Mouse (Mus musculus) forebrain, embryonic 13.5 days (tissue): Measurements from ENCODE around the gene Dpagt1. TPM values are rescaled to one million over a fixed set of nuclear protein-coding genes. Genes with fewer than 3 reads are reported as not detected.
"Not testable (repeated sequence)": the region's sequence is repeated elsewhere in the genome, so short reads cannot be mapped to it uniquely, and the experiment has no call there.

Experiments used
- ATAC-seq: fragments of 200-750 bp; cut with Nextera tagmentation; 2 replicates; pipeline ENCODE4 v1.8.0; 2017
- H3K27ac ChIP-seq: fragments of 300-500 bp; sonication (generic); 2 replicates; pipeline ENCODE4 v1.5.1; 2015; ENCODE audit warnings: inconsistent platforms, mild to moderate bottlenecking, moderate library complexity
- H3K27me3 ChIP-seq: fragments of 300-500 bp; sonication (generic); 2 replicates; pipeline ENCODE4 v1.6.1; 2015; ENCODE audit warnings: mild to moderate bottlenecking, inconsistent platforms
- H3K36me3 ChIP-seq: fragments of 300-500 bp; sonication (generic); 2 replicates; pipeline ENCODE4 v1.6.1; 2015; ENCODE audit warnings: mild to moderate bottlenecking, inconsistent platforms; ENCODE audit not compliant: poor library complexity, severe bottlenecking
- H3K4me1 ChIP-seq: fragments of 300-500 bp; sonication (generic); 2 replicates; pipeline ENCODE4 v1.6.1; 2015; ENCODE audit warnings: inconsistent platforms
- H3K4me2 ChIP-seq: fragments of 300-500 bp; sonication (generic); 2 replicates; pipeline ENCODE4 v1.6.1; 2015; ENCODE audit warnings: inconsistent platforms, mild to moderate bottlenecking, moderate library complexity
- H3K4me3 ChIP-seq: fragments of 300-500 bp; sonication (generic); 2 replicates; pipeline ENCODE4 v1.5.1; 2015; ENCODE audit warnings: mild to moderate bottlenecking, inconsistent platforms
- H3K9ac ChIP-seq: fragments of 300-500 bp; sonication (generic); 2 replicates; pipeline ENCODE4 v1.6.1; 2015; ENCODE audit warnings: mild to moderate bottlenecking, inconsistent platforms
- H3K9me3 ChIP-seq: fragments of 300-500 bp; sonication (generic); replicated peaks from 2 replicates; pipeline ENCODE4 v1.6.1; 2016; ENCODE audit warnings: inconsistent platforms
- WGBS: fragments of 180-500 bp; shearing (Covaris S2); methylation state at CpG from one replicate; pipeline ENCODE4 v1.1.7; 2015; 5-methylcytosine and 5-hydroxymethylcytosine counted together
- polyA plus RNA-seq: library from polyadenylated mRNA; unstranded; fragments of >200 nt; fragmentation: Nextera tagmentation; extraction: Ambion mirVana; gene quantifications from 2 replicates; pipeline ENCODE4 v1.2.1, GENCODE M21; 2015

The Dpagt1 gene
- polyA plus RNA-seq, 1 experiment from 2014 or later = 36.8 TPM

DNA sequence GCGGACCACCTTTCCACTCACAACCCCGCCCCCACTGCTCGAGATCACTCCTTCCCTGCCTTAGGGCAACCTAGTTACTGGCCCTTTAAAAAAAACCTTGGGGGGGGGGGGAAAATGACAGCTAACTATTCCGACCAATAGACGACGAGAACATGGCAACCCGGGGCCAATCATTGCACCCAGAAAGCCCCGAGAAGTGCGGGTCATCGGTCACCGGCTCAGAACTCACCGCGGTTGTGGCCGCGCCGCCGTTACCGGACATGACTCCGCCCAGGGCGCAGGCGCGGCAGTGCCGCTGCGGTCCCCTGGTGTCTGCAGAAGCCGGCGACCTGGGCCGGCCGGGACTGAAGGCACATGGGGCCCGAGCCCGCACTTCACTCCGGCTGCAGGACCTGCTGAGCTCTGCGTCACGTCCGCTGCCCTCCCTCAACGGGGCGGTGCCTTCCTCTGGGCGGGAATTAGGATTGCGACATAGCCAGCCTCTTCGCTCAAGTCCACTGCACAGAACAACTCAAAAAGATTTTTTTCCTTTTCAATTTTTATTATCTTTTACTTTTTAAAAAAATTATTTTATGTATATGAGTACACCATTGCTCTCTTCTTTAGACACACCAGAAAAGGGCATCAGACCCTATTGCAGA lies 18.1 kb downstream of the Dpagt1 start, which contains the start of gene Hmbs:
Hmbs (minus strand) TSS at position 448 of the 641 bp plus-strand sequence.
- under 1% methylated on average over 39 of the region's 39 CpGs for WGBS
- H3K4me1 ChIP-seq = peaks cover 17% of the 10 kb centered on the region
- H3K27ac ChIP-seq = peak within 1 kb of the TSS; percentile 96
- no peaks in the 10 kb centered on the region for H3K9me3 ChIP-seq
- H3K9ac ChIP-seq = peak within 1 kb of the TSS; percentile 80
- peaks cover 55% of the 10 kb centered on the region for H3K36me3 ChIP-seq
- no peaks in the 10 kb centered on the region for H3K27me3 ChIP-seq
- H3K4me2 ChIP-seq = peak within 1 kb of the TSS; percentile 71
- H3K4me3 ChIP-seq = peak within 1 kb of the TSS; percentile 84
- peak; percentile 98 for ATAC-seq

DNA sequence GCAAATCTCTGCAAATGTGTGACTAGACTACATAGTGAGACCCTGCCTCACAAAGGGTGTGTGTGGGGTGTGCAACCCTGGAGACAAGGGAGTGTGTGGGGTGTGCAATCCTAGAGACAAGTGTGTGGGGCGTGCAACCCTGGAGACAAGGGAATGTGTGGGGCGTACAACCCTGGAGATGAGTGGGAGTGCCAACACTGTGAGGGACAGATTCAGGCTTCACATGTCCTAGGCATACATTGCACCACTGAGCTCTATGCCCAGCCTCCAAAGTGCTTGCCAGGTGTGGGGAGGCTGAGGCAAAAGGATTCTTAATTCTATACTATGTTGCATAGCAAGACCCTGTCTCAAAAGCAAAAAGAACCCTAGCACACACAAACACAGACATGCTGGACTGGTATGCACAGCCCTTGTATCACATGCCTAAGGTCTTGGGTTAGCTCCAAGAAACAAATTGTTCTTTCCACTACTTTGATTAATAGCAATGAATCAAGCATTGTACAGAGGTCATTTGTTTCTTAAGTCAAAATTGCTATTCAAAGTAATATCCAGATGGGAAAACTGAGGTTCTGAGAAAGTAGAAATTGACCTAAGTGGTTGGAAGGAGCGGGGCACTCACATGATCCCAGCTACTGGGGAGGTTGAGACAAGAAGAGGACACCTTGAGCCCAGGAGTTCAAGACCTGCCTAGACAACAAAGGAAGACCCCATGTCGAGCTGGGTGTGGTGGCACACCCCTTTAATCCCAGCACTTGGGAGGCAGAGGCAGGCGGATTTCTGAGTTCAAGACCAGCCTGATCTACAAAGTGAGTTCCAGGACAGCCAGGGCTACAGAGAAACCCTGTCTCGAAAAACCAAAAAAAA lies 20.0 kb downstream of the Dpagt1 start:
- WGBS = 89% methylated on average over 6 of the region's 6 CpGs
- no peak overlapping the region for H3K9ac ChIP-seq
- no peaks in the 10 kb centered on the region for H3K9me3 ChIP-seq
- peaks cover 59% of the 10 kb centered on the region for H3K36me3 ChIP-seq
- peaks cover 17% of the 10 kb centered on the region for H3K4me1 ChIP-seq
- no peak for ATAC-seq
- H3K4me3 ChIP-seq = no peak overlapping the region
- no peak overlapping the region for H3K27ac ChIP-seq
- H3K27me3 ChIP-seq = no peaks in the 10 kb centered on the region
- H3K4me2 ChIP-seq = no peak overlapping the region

DNA sequence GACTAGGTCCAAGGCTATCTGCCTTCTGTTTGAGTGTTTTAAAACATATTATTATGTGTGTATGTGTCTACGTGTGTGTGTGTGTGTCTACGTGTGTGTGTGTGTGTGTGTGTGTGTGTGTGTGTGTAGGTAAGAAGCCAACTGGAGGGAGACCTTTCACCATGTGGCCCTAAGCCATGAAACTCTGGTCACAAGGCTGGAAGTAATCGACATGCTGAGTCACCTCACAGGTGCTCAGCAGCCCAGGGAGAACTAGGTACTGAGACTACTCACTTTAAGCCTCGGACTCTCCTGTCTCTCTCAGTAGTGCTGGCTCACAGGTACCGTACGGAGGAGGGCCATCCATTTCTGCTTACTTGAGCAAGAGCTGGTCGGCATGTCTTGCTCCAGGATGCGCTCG lies 21.3 kb downstream of the Dpagt1 start:
- Histone ChIP-seq H3K9me3 (no peaks in the 10 kb centered on the region), H3K4me1 (peaks cover 17% of the 10 kb centered on the region), H3K4me2 (no peak overlapping the region), H3K36me3 (peaks cover 66% of the 10 kb centered on the region), H3K27ac (no peak overlapping the region), H3K27me3 (no peaks in the 10 kb centered on the region), H3K9ac (no peak overlapping the region), H3K4me3 (no peak overlapping the region)
- 96% methylated on average over 8 of the region's 9 CpGs for WGBS
- no peak for ATAC-seq

GRCm38 (mm10) chr9:44347621-44348020 lies 21.8 kb downstream of the Dpagt1 start:
- peaks cover 70% of the 10 kb centered on the region for H3K36me3 ChIP-seq

GRCm38 (mm10) chr9:44348546-44348945 lies 22.7 kb downstream of the Dpagt1 start:
- Histone ChIP-seq H3K36me3 (peaks cover 79% of the 10 kb centered on the region), H3K27ac (no peak overlapping the region), H3K4me1 (peaks cover 6% of the 10 kb centered on the region; the same call in 1 of the 2 replicates), H3K4me2 (no peak overlapping the region), H3K9me3 (no peaks in the 10 kb centered on the region), H3K27me3 (no peaks in the 10 kb centered on the region), H3K9ac (no peak overlapping the region), H3K4me3 (no peak overlapping the region)
- WGBS = 97% methylated on average over 4 of the region's 4 CpGs
- no peak for ATAC-seq

More at GRCm38 (mm10) chr9:44347621-44348020, 21.8 kb downstream of the Dpagt1 start:
- H3K4me2 ChIP-seq = no peak overlapping the region
- H3K9ac ChIP-seq = no peak overlapping the region
- no peak overlapping the region for H3K4me3 ChIP-seq
- 94% methylated on average over 4 of the region's 4 CpGs for WGBS
- H3K9me3 ChIP-seq = no peaks in the 10 kb centered on the region
- H3K4me1 ChIP-seq = peaks cover 14% of the 10 kb centered on the region
- H3K27ac ChIP-seq = no peak overlapping the region
- no peaks in the 10 kb centered on the region for H3K27me3 ChIP-seq
- ATAC-seq = no peak

DNA sequence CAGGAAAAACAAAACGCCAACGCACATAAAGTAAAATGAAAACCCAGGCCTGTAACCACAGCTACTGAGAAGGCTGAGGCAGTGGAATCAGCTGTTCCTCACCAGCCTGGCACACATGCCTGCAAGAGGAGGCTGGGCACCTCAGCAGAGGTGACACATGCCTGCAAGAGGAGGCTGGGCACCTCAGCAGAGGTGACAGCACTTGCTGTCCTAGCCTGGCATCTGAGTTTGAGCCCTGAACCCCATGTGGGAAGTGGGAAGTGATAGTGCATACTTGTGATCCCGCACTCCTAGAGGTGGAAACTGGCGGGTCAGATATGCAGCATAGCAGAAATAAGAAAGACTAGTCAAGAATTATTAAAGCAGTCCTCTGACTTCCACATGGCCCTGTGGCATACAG lies 25.6 kb downstream of the Dpagt1 start:
- H3K9ac ChIP-seq = no peak overlapping the region
- H3K4me1 ChIP-seq = no peaks in the 10 kb centered on the region
- no peaks in the 10 kb centered on the region for H3K27me3 ChIP-seq
- peaks cover 99% of the 10 kb centered on the region for H3K36me3 ChIP-seq
- H3K9me3 ChIP-seq = no peaks in the 10 kb centered on the region
- H3K27ac ChIP-seq = no peak overlapping the region
- no peak for ATAC-seq
- WGBS = 95% methylated on average over 4 of the region's 4 CpGs
- H3K4me2 ChIP-seq = no peak overlapping the region
- no peak overlapping the region for H3K4me3 ChIP-seq

DNA sequence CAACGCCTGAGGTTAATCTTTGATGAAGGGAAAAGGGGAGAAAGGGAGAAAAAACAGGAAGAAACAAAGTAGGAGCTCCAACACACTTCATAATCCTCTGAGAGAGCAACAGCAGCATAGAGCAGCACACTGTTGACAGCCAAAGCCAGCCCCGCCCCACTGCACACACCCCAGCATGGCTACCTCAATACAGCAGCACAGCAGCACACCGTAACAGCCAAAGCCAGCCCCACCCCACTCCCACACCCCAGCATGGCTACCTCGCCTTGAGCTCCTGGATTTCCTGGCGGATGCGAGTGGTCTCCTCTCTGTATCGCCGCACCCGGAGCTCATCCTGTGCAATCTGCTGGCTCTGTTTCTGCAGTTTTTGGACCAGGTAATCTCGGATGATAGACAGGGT lies 26.5 kb downstream of the Dpagt1 start:
- Histone ChIP-seq H3K4me3 (no peak overlapping the region), H3K4me1 (no peaks in the 10 kb centered on the region), H3K36me3 (peaks cover 99% of the 10 kb centered on the region), H3K4me2 (no peak overlapping the region), H3K9ac (no peak overlapping the region), H3K9me3 (no peaks in the 10 kb centered on the region), H3K27me3 (no peaks in the 10 kb centered on the region), H3K27ac (no peak overlapping the region)
- WGBS = 92% methylated on average over 10 of the region's 10 CpGs
- ATAC-seq = no peak

DNA sequence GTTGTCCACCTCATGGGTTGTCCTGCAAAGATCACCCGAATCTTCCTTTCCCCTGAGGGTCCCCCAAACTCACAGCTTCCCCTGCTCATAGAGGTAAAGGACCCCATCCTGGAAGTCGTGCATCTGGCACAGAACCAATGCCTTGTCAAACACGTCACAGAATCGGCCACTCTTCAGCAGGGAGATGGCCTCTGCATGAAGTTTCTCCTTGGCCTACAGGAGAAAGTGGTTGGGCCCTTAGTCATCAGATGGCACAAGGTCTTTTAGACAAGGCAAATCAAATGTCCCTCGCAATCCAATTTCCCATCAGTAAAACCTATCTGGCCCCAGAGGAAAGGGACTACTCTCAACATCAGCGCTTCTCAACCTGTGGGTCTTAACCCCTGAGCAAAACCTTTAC lies 27.3 kb downstream of the Dpagt1 start:
- H3K4me1 ChIP-seq = no peaks in the 10 kb centered on the region
- no peak overlapping the region for H3K4me3 ChIP-seq
- H3K9ac ChIP-seq = no peak overlapping the region
- no peak for ATAC-seq
- no peak overlapping the region for H3K4me2 ChIP-seq
- 93% methylated on average over 6 of the region's 6 CpGs for WGBS
- H3K36me3 ChIP-seq = peaks cover 99% of the 10 kb centered on the region
- no peaks in the 10 kb centered on the region for H3K9me3 ChIP-seq
- H3K27ac ChIP-seq = no peak overlapping the region
- H3K27me3 ChIP-seq = no peaks in the 10 kb centered on the region

GRCm38 (mm10) chr9:44357207-44357606 lies 31.4 kb downstream of the Dpagt1 start:
- no peak for ATAC-seq
- Histone ChIP-seq H3K36me3 (peaks cover 73% of the 10 kb centered on the region), H3K4me2 (no peak overlapping the region), H3K4me1 (peaks cover 11% of the 10 kb centered on the region), H3K27me3 (no peaks in the 10 kb centered on the region), H3K9ac (peak overlapping the region; percentile 30; the same call in 1 of the 2 replicates), H3K27ac (no peak overlapping the region), H3K4me3 (no peak overlapping the region), H3K9me3 (no peaks in the 10 kb centered on the region)
- WGBS = 80% methylated on average over 4 of the region's 4 CpGs

- Histone ChIP-seq H3K27me3 (no peaks in the 10 kb centered on the region), H3K27ac (peak within 1 kb of the TSS; percentile 57), H3K9me3 (no peaks in the 10 kb centered on the region), H3K4me3 (peak within 1 kb of the TSS; percentile 96), H3K4me1 (peaks cover 11% of the 10 kb centered on the region), H3K4me2 (peak within 1 kb of the TSS; percentile 70), H3K9ac (peak within 1 kb of the TSS; percentile 88), H3K36me3 (peaks cover 32% of the 10 kb centered on the region)
- WGBS = under 1% methylated on average over 44 of the region's 44 CpGs
- ATAC-seq = peak; percentile 96
These were observed 35.5 kb downstream of the Dpagt1 start, which contains the start of gene Vps11 for GRCm38 (mm10) chr9:44361190-44361917. Vps11 (minus strand) TSS chr9:44361670.

GRCm38 (mm10) chr9:44361931-44362330 lies 36.1 kb downstream of the Dpagt1 start:
- H3K36me3 ChIP-seq = peaks cover 26% of the 10 kb centered on the region
- peak overlapping the region; percentile 88; the same call in 1 of the 2 replicates for H3K9ac ChIP-seq
- peak overlapping the region; percentile 40; the same call in 1 of the 2 replicates for H3K27ac ChIP-seq
- peak overlapping the region; percentile 70 for H3K4me2 ChIP-seq
- peaks cover 11% of the 10 kb centered on the region for H3K4me1 ChIP-seq
- 46% methylated on average over 4 of the region's 4 CpGs for WGBS
- ATAC-seq = peak; percentile 59; the same call in 1 of the 2 replicates
- not testable (repeated sequence) for H3K27me3 ChIP-seq, H3K9me3 ChIP-seq
- peak overlapping the region; percentile 96 for H3K4me3 ChIP-seq

DNA sequence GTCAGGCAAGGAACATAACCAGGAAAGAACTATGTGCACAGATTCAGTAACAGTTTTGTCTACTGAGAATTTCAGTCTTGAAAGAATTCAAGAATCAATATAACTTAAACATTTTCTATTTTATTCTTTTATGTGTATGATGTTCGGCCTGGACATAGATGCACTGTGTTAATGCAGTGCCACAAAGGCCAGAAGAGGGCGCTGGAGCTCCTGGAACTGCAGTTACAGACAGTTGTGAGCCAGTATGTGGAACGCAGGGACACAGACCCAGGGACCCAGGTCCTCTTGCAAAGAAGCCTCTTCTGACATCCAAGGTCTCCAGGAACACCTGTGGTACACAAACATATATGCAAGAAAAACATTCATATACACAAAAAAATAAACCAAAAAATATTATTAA lies 38.7 kb downstream of the Dpagt1 start:
- no peak for ATAC-seq
- WGBS = 57% methylated on average over 3 of the region's 3 CpGs
- Histone ChIP-seq H3K4me3 (no peak overlapping the region), H3K9ac (no peak overlapping the region), H3K4me1 (peaks cover 11% of the 10 kb centered on the region), H3K27me3 (no peaks in the 10 kb centered on the region), H3K9me3 (no peaks in the 10 kb centered on the region), H3K27ac (no peak overlapping the region), H3K4me2 (no peak overlapping the region), H3K36me3 (peaks cover 3% of the 10 kb centered on the region)
